Mouse (Mus musculus) frontal cortex, adult (tissue): ENCODE results near the gene Ubxn2a.
A peak's percentile ranks its signal among the peaks of the same experiment; 100 is the strongest.
"Not testable (repeated sequence)": the region's sequence is repeated elsewhere in the genome, so short reads cannot be mapped to it uniquely, and the experiment has no call there.

Experiments used
- ATAC-seq: cut with Nextera tagmentation; 2 replicates; pipeline ENCODE4 v1.9.2; 2017; ENCODE audit warnings: mild to moderate bottlenecking, moderate library complexity, mixed read lengths; ENCODE audit not compliant: low TSS enrichment

Ubxn2a gene

GRCm38 (mm10) chr12:4906951-4907906 is at the start of gene Ubxn2a:
TSS of gene Ubxn2a (minus strand) at chr12:4907705.
- ATAC-seq, result peak; percentile 94

GRCm38 (mm10) chr12:4953156-4953555 is 45.7 kb upstream of the Ubxn2a start:
- peak; percentile 50; the same call in 1 of the 2 replicates for ATAC-seq

- ATAC-seq, result no peak
Measured at GRCm38 (mm10) chr12:4952272-4952671, 44.8 kb upstream of the Ubxn2a start.

GRCm38 (mm10) chr12:4930820-4931548 is 23.5 kb upstream of the Ubxn2a start:
- no peak for ATAC-seq

GRCm38 (mm10) chr12:4928197-4928596 is 20.7 kb upstream of the Ubxn2a start:
- no peak for ATAC-seq

- ATAC-seq, result peak; percentile 60
Measured at GRCm38 (mm10) chr12:4917805-4918591, 10.5 kb upstream of the Ubxn2a start.

- peak; percentile 92 for ATAC-seq
Measured at GRCm38 (mm10) chr12:4916994-4917804, 9.7 kb upstream of the Ubxn2a start, which contains the start of gene Atad2b. TSS of gene Atad2b (plus strand) at chr12:4917353.

- ATAC-seq, result no peak
Measured at GRCm38 (mm10) chr12:4914944-4915343, 7.4 kb upstream of the Ubxn2a start.

GRCm38 (mm10) chr12:4914441-4914840 is 6.9 kb upstream of the Ubxn2a start:
- no peak for ATAC-seq

GRCm38 (mm10) chr12:4911716-4912115 is 4.2 kb upstream of the Ubxn2a start:
- no peak for ATAC-seq

- ATAC-seq, result not testable (repeated sequence)
Measured at GRCm38 (mm10) chr12:4910496-4910895, 3.0 kb upstream of the Ubxn2a start.

GRCm38 (mm10) chr12:4908391-4908790 is 886 bp upstream of the Ubxn2a start:
- ATAC-seq, result no peak

GRCm38 (mm10) chr12:4906476-4906875 is 1.0 kb downstream of the Ubxn2a start:
- ATAC-seq, result no peak

GRCm38 (mm10) chr12:4905946-4906345 is 1.6 kb downstream of the Ubxn2a start:
- no peak for ATAC-seq

GRCm38 (mm10) chr12:4898024-4898423 is 9.5 kb downstream of the Ubxn2a start:
- no peak for ATAC-seq

GRCm38 (mm10) chr12:4889891-4890290 is 17.6 kb downstream of the Ubxn2a start:
- ATAC-seq, result no peak

- no peak for ATAC-seq
Measured at GRCm38 (mm10) chr12:4889251-4889650, 18.3 kb downstream of the Ubxn2a start.

GRCm38 (mm10) chr12:4888739-4889138 is 18.8 kb downstream of the Ubxn2a start:
- no peak for ATAC-seq

GRCm38 (mm10) chr12:4886581-4886980 is 20.9 kb downstream of the Ubxn2a start:
- not testable (repeated sequence) for ATAC-seq

GRCm38 (mm10) chr12:4885062-4885461 is 22.4 kb downstream of the Ubxn2a start:
- ATAC-seq, result no peak

GRCm38 (mm10) chr12:4882086-4882485 is 25.4 kb downstream of the Ubxn2a start:
- no peak for ATAC-seq
